Mouse (Mus musculus) Patski (cell line): ENCODE measurements around the gene Ttc19. TPM values are rescaled to one million over a fixed set of nuclear protein-coding genes. Genes with fewer than 3 reads are reported as not detected.
"Not testable (repeated sequence)": the region's sequence is repeated elsewhere in the genome, so short reads cannot be mapped to it uniquely, and the experiment has no call there.

Experiments
- ATAC-seq: fragments of 100-300 bp; one replicate; pipeline ENCODE4 v1.8.0; 2021
- CTCF ChIA-PET: fragments of 350-600 bp; sonication (Branson Sonifier 250); formaldehyde crosslinking; loops from one replicate; lab custom pipeline; 2022; ENCODE audit warnings: inconsistent platforms; lab: Charles Lee
- POLR2A ChIA-PET: fragments of 350-600 bp; sonication (Branson Sonifier 250); formaldehyde crosslinking; loops from one replicate; lab custom pipeline; 2022; ENCODE audit warnings: antibody characterized with exemption, inconsistent platforms; lab: Charles Lee
- DNase-seq: peaks from one replicate; pipeline ENCODE4 v3.0.0-alpha.2; 2011; ENCODE audit warnings: low read depth, low spot score
- H3K27me3 ChIP-seq: fragments of 371-371 bp; one replicate; pipeline ENCODE4 v1.5.1; 2021
- CTCF ChIP-seq: fragments of 100-300 bp; IDR thresholded peaks from one replicate; pipeline ENCODE4 v1.5.1; 2021
- in situ Hi-C: fragments of 300-500 bp; cut with MboI; formaldehyde crosslinking; loops from 3 replicates; pipeline ENCODE4 v1.11.1; 2018; ENCODE audit warnings: low pct_unique_long_range_greater_than_20kb, mixed read lengths
- polyA plus RNA-seq: library from polyadenylated mRNA; unstranded; gene quantifications from one replicate; pipeline ENCODE4 v1.2.3, GENCODE M21; 2021

The Ttc19 gene
- polyA plus RNA-seq, 1 experiment from 2014 or later = 25.7 TPM

GRCm38 (mm10) chr11:62278027-62278426, 3.2 kb upstream of the Ttc19 start:
- no peaks in the 10 kb centered on the region for H3K27me3 ChIP-seq
- ChIA-PET POLR2A (interaction anchor here (1.0 to 1.2 kb wide), 2 partner anchors 29 to 132 kb away, joined by 3 to 6 read pairs; partner anchors contain the start of gene Adora2b), CTCF (interaction anchor here (0.7 to 3.9 kb wide), 12 partner anchors 9 to 337 kb away, joined by 3 to 31 read pairs (median 4); partner anchors contain the start of gene Adora2b)
- TF ChIP-seq CTCF = peak; percentile 92
- in situ Hi-C loops = loop anchor here (5.0 kb wide), 2 partner anchors 151 to 231 kb away; no protein-coding TSS in a partner anchor
- ATAC-seq = no peak
- DNase-seq = peak; percentile 37

GRCm38 (mm10) chr11:62281601-62281997, 326 bp downstream of the Ttc19 start:
- CTCF ChIA-PET = interaction anchor here (0.6 to 2.4 kb wide), 4 partner anchors 14 to 233 kb away, joined by 3 to 22 read pairs (median 4); no protein-coding TSS in a partner anchor
- ATAC-seq (peak; percentile 56), DNase-seq (no peak)
- TF ChIP-seq CTCF = no peak
- no peaks in the 10 kb centered on the region for H3K27me3 ChIP-seq
- POLR2A ChIA-PET = interaction anchor here (1.2 kb wide), 1 partner anchor 350 kb away, joined by 4 read pairs; no protein-coding TSS in a partner anchor
- in situ Hi-C loops = loop anchor here (5.0 kb wide), 1 partner anchor 329 kb away; no protein-coding TSS in a partner anchor

- not testable (repeated sequence) for ATAC-seq, DNase-seq, H3K27me3 ChIP-seq
- in situ Hi-C loops = loop anchor here (5.0 kb wide), 1 partner anchor 332 kb away; no protein-coding TSS in a partner anchor
- ChIA-PET CTCF (interaction anchor here (2.4 kb wide), 1 partner anchor 156 kb away, joined by 5 read pairs; no protein-coding TSS in a partner anchor), POLR2A (interaction anchor here (1.1 kb wide), 1 partner anchor 247 kb away, joined by 3 read pairs; no protein-coding TSS in a partner anchor)
These were observed 2.7 kb downstream of the Ttc19 start for GRCm38 (mm10) chr11:62284020-62284419.

GRCm38 (mm10) chr11:62285020-62285419, 3.7 kb downstream of the Ttc19 start:
- H3K27me3 ChIP-seq = no peaks in the 10 kb centered on the region
- CTCF ChIA-PET = interaction anchor here (2.4 kb wide), 1 partner anchor 157 kb away, joined by 5 read pairs; no protein-coding TSS in a partner anchor
- no peak for ATAC-seq
- TF ChIP-seq CTCF = no peak
- DNase-seq = no peak
- POLR2A ChIA-PET = interaction anchor here (0.8 kb wide), 1 partner anchor 30 kb away, joined by 3 read pairs; no protein-coding TSS in a partner anchor
- in situ Hi-C loops = no loop called here

GRCm38 (mm10) chr11:62287700-62288099, 6.4 kb downstream of the Ttc19 start:
- ChIA-PET CTCF (interaction anchor here (1.0 kb wide), 1 partner anchor 10 kb away, joined by 3 read pairs; no protein-coding TSS in a partner anchor), POLR2A (interaction anchor here (0.5 kb wide), 1 partner anchor 355 kb away, joined by 4 read pairs; no protein-coding TSS in a partner anchor)
- DNase-seq (no peak), ATAC-seq (no peak)
- no peaks in the 10 kb centered on the region for H3K27me3 ChIP-seq
- TF ChIP-seq CTCF = no peak
- in situ Hi-C loops = no loop called here

GRCm38 (mm10) chr11:62294121-62294520, 12.8 kb downstream of the Ttc19 start:
- in situ Hi-C loops = no loop called here
- CTCF ChIA-PET = interaction anchor here (0.7 to 1.2 kb wide), 2 partner anchors 20 to 466 kb away, joined by 3 read pairs; no protein-coding TSS in a partner anchor
- DNase-seq (no peak), ATAC-seq (no peak)
- no peaks in the 10 kb centered on the region for H3K27me3 ChIP-seq
- no peak for TF ChIP-seq CTCF
- POLR2A ChIA-PET = no interaction called here

- TF ChIP-seq CTCF = no peak
- POLR2A ChIA-PET = no interaction called here
- ATAC-seq (no peak), DNase-seq (no peak)
- CTCF ChIA-PET = no interaction called here
- in situ Hi-C loops = no loop called here
- no peaks in the 10 kb centered on the region for H3K27me3 ChIP-seq
These were observed 17.6 kb downstream of the Ttc19 start for GRCm38 (mm10) chr11:62298883-62299282.

GRCm38 (mm10) chr11:62305866-62306265, 24.6 kb downstream of the Ttc19 start:
- ATAC-seq (no peak), DNase-seq (no peak)
- in situ Hi-C loops = no loop called here
- TF ChIP-seq CTCF = no peak
- H3K27me3 ChIP-seq = no peaks in the 10 kb centered on the region
- CTCF ChIA-PET = no interaction called here
- POLR2A ChIA-PET = no interaction called here

GRCm38 (mm10) chr11:62309296-62309695, 28.0 kb downstream of the Ttc19 start:
- no peak for ATAC-seq
- no peak for DNase-seq
- in situ Hi-C loops = no loop called here
- TF ChIP-seq CTCF = no peak
- H3K27me3 ChIP-seq = no peaks in the 10 kb centered on the region
- ChIA-PET POLR2A (no interaction called here), CTCF (interaction anchor here (1.0 kb wide), 1 partner anchor 23 kb away, joined by 3 read pairs; no protein-coding TSS in a partner anchor)

GRCm38 (mm10) chr11:62314984-62315383, 33.7 kb downstream of the Ttc19 start:
- in situ Hi-C loops = no loop called here
- ChIA-PET POLR2A (interaction anchor here (0.8 kb wide), 1 partner anchor 30 kb away, joined by 3 read pairs; no protein-coding TSS in a partner anchor), CTCF (interaction anchor here (1.4 to 1.7 kb wide), 2 partner anchors 14 to 20 kb away, joined by 3 to 5 read pairs; no protein-coding TSS in a partner anchor)

GRCm38 (mm10) chr11:62317746-62318145, 36.5 kb downstream of the Ttc19 start:
- H3K27me3 ChIP-seq = no peaks in the 10 kb centered on the region
- ATAC-seq (no peak), DNase-seq (no peak)
- no peak for TF ChIP-seq CTCF
- in situ Hi-C loops = no loop called here
- POLR2A ChIA-PET = no interaction called here
- CTCF ChIA-PET = no interaction called here

More at GRCm38 (mm10) chr11:62314984-62315383, 33.7 kb downstream of the Ttc19 start:
- H3K27me3 ChIP-seq = no peaks in the 10 kb centered on the region
- ATAC-seq (no peak), DNase-seq (no peak)
- no peak for TF ChIP-seq CTCF
